Mouse (Mus musculus) spleen, adult 2 months (tissue): Measurements from ENCODE around the gene Sema4b.

Experiments used
- CTCF ChIP-seq: fragments of 200-500 bp; IDR thresholded peaks from 2 replicates; pipeline ENCODE4 v1.5.1; 2011; ENCODE audit warnings: mild to moderate bottlenecking, inconsistent platforms; ENCODE audit not compliant: insufficient read depth, insufficient read length, insufficient replicate concordance; ENCODE audit errors: extremely low read depth
- POLR2A ChIP-seq: fragments of 200-500 bp; IDR thresholded peaks from 2 replicates; pipeline ENCODE4 v1.6.1; 2011; ENCODE audit warnings: low read depth, low read length, inconsistent platforms

- TF ChIP-seq CTCF (peak; percentile 58; the same call in 1 of the 2 replicates), POLR2A (no peak)
These were observed 29.9 kb upstream of the Sema4b start for GRCm38 (mm10) chr7:80156711-80157227.
